Mouse (Mus musculus): Measurements from ENCODE around the gene Psenen.

The Psenen gene

GRCm38 (mm10) chr7:30515003-30515760 is 48.2 kb downstream of the Psenen start:
- DNase-seq (ENCODE audit: low spot score in 2 of 2) = no peak
